In genomic region chr6:22355396-22356085, GRCm38 (mm10) we compare ENCODE assay signal across 8 mouse cellular contexts. TPM values are rescaled to one million over a fixed set of nuclear protein-coding genes. Genes with fewer than 3 reads are reported as not detected.
DNase-seq lines count a peak whose midpoint lies in the region; ATAC-seq lines count a peak whose summit lies in the region.

No protein-coding gene starts in this region.

- H3K4me1 ChIP-seq in megakaryocyte, embryonic 14.5 days, result peaks cover 64% of the 10 kb centered on the region
- H3K4me1 ChIP-seq in embryonic facial prominence, embryonic 15.5 days, result peaks cover 10% of the 10 kb centered on the region
- 0 out of 2 replicates have a peak, but pooled peaks cover 4% of the 10 kb centered on the region for H3K4me1 ChIP-seq in intestine, embryonic 15.5 days (replicated peaks)
- H3K4me1 ChIP-seq in neural tube, embryonic 15.5 days, result peaks cover 16% of the 10 kb centered on the region

- peak overlapping the region; percentile 72 for H3K9ac ChIP-seq in embryonic facial prominence, embryonic 15.5 days
- H3K9ac ChIP-seq in intestine, embryonic 15.5 days, result peak overlapping the region; percentile 84
- peak overlapping the region; percentile 91 for H3K9ac ChIP-seq in neural tube, embryonic 15.5 days (replicated peaks)

- under 1% methylated on average over 61 of the region's 62 CpGs for WGBS in embryonic facial prominence, embryonic 15.5 days
- WGBS in intestine, embryonic 15.5 days, result 1% methylated on average over 53 of the region's 62 CpGs
- 2% methylated on average over 53 of the region's 62 CpGs for WGBS in neural tube, embryonic 15.5 days

- peak overlapping the region; percentile 96 for H3K4me3 ChIP-seq in megakaryocyte, embryonic 14.5 days (replicated peaks)
- H3K4me3 ChIP-seq in embryonic facial prominence, embryonic 15.5 days (replicated peaks), result peak overlapping the region; percentile 79
- H3K4me3 ChIP-seq in intestine, embryonic 15.5 days (replicated peaks), result peak overlapping the region; percentile 81
- peak overlapping the region; percentile 90 for H3K4me3 ChIP-seq in neural tube, embryonic 15.5 days (replicated peaks)

- peaks cover 5% of the 10 kb centered on the region for H3K36me3 ChIP-seq in megakaryocyte, embryonic 14.5 days (replicated peaks; ENCODE audit: low read length)
- no peaks in the 10 kb centered on the region for H3K36me3 ChIP-seq in embryonic facial prominence, embryonic 15.5 days
- no peaks in the 10 kb centered on the region for H3K36me3 ChIP-seq in intestine, embryonic 15.5 days
- H3K36me3 ChIP-seq in neural tube, embryonic 15.5 days, result no peaks in the 10 kb centered on the region

- H3K27ac ChIP-seq in embryonic facial prominence, embryonic 15.5 days (replicated peaks), result peak overlapping the region; percentile 80
- peak overlapping the region; percentile 89 for H3K27ac ChIP-seq in intestine, embryonic 15.5 days
- H3K27ac ChIP-seq in neural tube, embryonic 15.5 days (replicated peaks), result peak overlapping the region; percentile 86

- ATAC-seq in megakaryocyte, adult 5-6 weeks (ENCODE audit: poor library complexity, severe bottlenecking), result no peak
- ATAC-seq in embryonic facial prominence, embryonic 15.5 days (ENCODE audit: insufficient number of reproducible peaks, low FRiP score, low TSS enrichment, low read depth), result no peak; the same call in 1 of the 2 replicates
- ATAC-seq in intestine, embryonic 15.5 days, result peak; percentile 91
- ATAC-seq in neural tube, embryonic 15.5 days (ENCODE audit: low FRiP score), result peak; percentile 15
- no peak for ATAC-seq in megakaryocyte progenitor cell, adult 5-6 weeks (replicated peaks; ENCODE audit: poor library complexity)
- ATAC-seq in erythroid progenitor cell, adult 5-6 weeks (replicated peaks; ENCODE audit: low FRiP score, poor library complexity, severe bottlenecking), result no peak; the same call in 1 of the 2 replicates

- H3K4me2 ChIP-seq in embryonic facial prominence, embryonic 15.5 days (replicated peaks), result peak overlapping the region; percentile 63
- peak overlapping the region; percentile 71 for H3K4me2 ChIP-seq in intestine, embryonic 15.5 days (replicated peaks)
- peak overlapping the region; percentile 58 for H3K4me2 ChIP-seq in neural tube, embryonic 15.5 days

- peaks cover 4% of the 10 kb centered on the region; the same call in 1 of the 2 replicates for H3K9me3 ChIP-seq in megakaryocyte, embryonic 14.5 days
- H3K9me3 ChIP-seq in embryonic facial prominence, embryonic 15.5 days (replicated peaks), result no peaks in the 10 kb centered on the region
- H3K9me3 ChIP-seq in intestine, embryonic 15.5 days, result no peaks in the 10 kb centered on the region
- no peaks in the 10 kb centered on the region for H3K9me3 ChIP-seq in neural tube, embryonic 15.5 days (replicated peaks)

- no peaks in the 10 kb centered on the region for H3K27me3 ChIP-seq in megakaryocyte, embryonic 14.5 days (replicated peaks)
- H3K27me3 ChIP-seq in embryonic facial prominence, embryonic 15.5 days, result no peaks in the 10 kb centered on the region
- no peaks in the 10 kb centered on the region for H3K27me3 ChIP-seq in intestine, embryonic 15.5 days (replicated peaks)
- H3K27me3 ChIP-seq in neural tube, embryonic 15.5 days (replicated peaks), result no peaks in the 10 kb centered on the region

- DNase-seq in adrenal gland, postnatal 4 days (ENCODE audit: low spot score in 2 of 2), result no peak

RNA-seq across cellular contexts. Expression of gene Fam3c, which starts 0.5 kb away (rescaled TPM):
- polyA plus RNA-seq in megakaryocyte, embryonic 14.5 days (2012; ENCODE audit: insufficient read depth, low replicate concordance), result 5.6 and 13.5 TPM in 2 replicates
- 11.6 and 16.4 TPM in 2 replicates for total RNA-seq in megakaryocyte, adult 5-6 weeks (2015)
- total RNA-seq in megakaryocyte, adult 5-6 weeks (2017), result 27.0 and 34.0 TPM in 2 replicates
- 59.1 and 61.6 TPM in 2 replicates for polyA plus RNA-seq in embryonic facial prominence, embryonic 15.5 days (2015; fragmentation: Nextera tagmentation; extraction: Ambion mirVana)
- 45.8 and 48.1 TPM in 2 replicates for polyA plus RNA-seq in intestine, embryonic 15.5 days (2015; fragmentation: Nextera tagmentation; extraction: Ambion mirVana)
- 78.7 and 86.8 TPM in 2 replicates for polyA plus RNA-seq in neural tube, embryonic 15.5 days (2015; fragmentation: Nextera tagmentation; extraction: Ambion mirVana)
- total RNA-seq in megakaryocyte progenitor cell, adult 5-6 weeks (2015), result 20.2 and 27.8 TPM in 2 replicates
- total RNA-seq in megakaryocyte progenitor cell, adult 5-6 weeks (2017), result 51.0 and 76.7 TPM in 2 replicates
- total RNA-seq in erythroid progenitor cell, adult 5-6 weeks (2015; ENCODE audit: low replicate concordance), result 2.2 and 10.1 TPM in 2 replicates
- 9.2 and 13.1 TPM in 2 replicates for total RNA-seq in erythroid progenitor cell, adult 5-6 weeks (2017; ENCODE audit: low replicate concordance)
- total RNA-seq in adrenal gland, postnatal 4 days (2021), result 10 to 100 TPM; 59.4 to 63.4 TPM

Comparison
In these comparisons a context has a peak if more than half of its experiments do, and no peak if none do; other contexts are left out.
1. ATAC-seq: peak in intestine, embryonic 15.5 days (single experiment) and neural tube, embryonic 15.5 days (single experiment); none in megakaryocyte, adult 5-6 weeks (single experiment), embryonic facial prominence, embryonic 15.5 days (single experiment), megakaryocyte progenitor cell, adult 5-6 weeks (single experiment) and erythroid progenitor cell, adult 5-6 weeks (single experiment).
2. Peak in every context shown above with its lines, with median percentiles within 50 percentile points of each other: H3K4me3 ChIP-seq, H3K27ac ChIP-seq, H3K4me2 ChIP-seq and H3K9ac ChIP-seq.